In genomic region chr4:117587447-117587846, GRCm38 (mm10) we compare ENCODE assay signal across 13 mouse cellular contexts. TPM values are rescaled to one million over a fixed set of nuclear protein-coding genes. Genes with fewer than 3 reads are reported as not detected.
DNase-seq lines count a peak whose midpoint lies in the region; ATAC-seq and TF ChIP-seq lines count a peak whose summit lies in the region.
"Had no signal": no experiment of that assay in that cellular context is flagged by ENCODE, and none has a peak within 500 bp of the region (broad histone marks: within the 10 kb centered on the region; RNA-seq: fewer than 3 reads in every experiment).

No protein-coding gene starts in this region.

- H3K9ac ChIP-seq in lung, postnatal 0 days (replicated peaks; ENCODE audit: low read depth): no peak overlapping the region
- H3K9ac ChIP-seq: embryonic facial prominence, embryonic 15.5 days; neural tube, embryonic 13.5 days had no signal

- H3K4me1 ChIP-seq in lung, postnatal 0 days (ENCODE audit: insufficient read depth, low read depth, low read length): no peaks in the 10 kb centered on the region

- H3K36me3 ChIP-seq in lung, postnatal 0 days (ENCODE audit: insufficient read depth, low read length): no peaks in the 10 kb centered on the region; the same call in 1 of the 2 replicates

- H3K27me3 ChIP-seq in lung, postnatal 0 days (replicated peaks; ENCODE audit: insufficient read depth, low read length): no peaks in the 10 kb centered on the region
- H3K27me3 ChIP-seq: embryonic facial prominence, embryonic 15.5 days; Patski had no signal

- no peaks in the 10 kb centered on the region for H3K9me3 ChIP-seq in lung, postnatal 0 days (ENCODE audit: low read length)
- H3K9me3 ChIP-seq: embryonic facial prominence, embryonic 15.5 days; neural tube, embryonic 13.5 days had no signal

- TF ChIP-seq EP300 in lung, postnatal 0 days (IDR thresholded peaks at IDR 0.05): no peak

- no peak overlapping the region for H3K4me2 ChIP-seq in lung, postnatal 0 days (replicated peaks; ENCODE audit: low read depth, low read length)
- H3K4me2 ChIP-seq: embryonic facial prominence, embryonic 15.5 days; neural tube, embryonic 13.5 days had no signal

- ATAC-seq in cerebellum, adult (ENCODE audit: insufficient number of reproducible peaks, low FRiP score, low TSS enrichment): no peak
- ATAC-seq in common myeloid progenitor, adult 5-6 weeks (replicated peaks; ENCODE audit: low read depth, poor library complexity, severe bottlenecking): 0 out of 2 replicates have a peak, but pooled peaks have one; percentile 42
- peak; percentile 46; the same call in 1 of the 2 replicates for ATAC-seq in lung, postnatal 0 days
- ATAC-seq: Patski had no signal

- no peak overlapping the region for H3K27ac ChIP-seq in lung, postnatal 0 days (ENCODE audit: low read length)
- H3K27ac ChIP-seq: embryonic facial prominence, embryonic 15.5 days; macrophage; neural tube, embryonic 13.5 days had no signal

- H3K4me3 ChIP-seq in lung, postnatal 0 days (ENCODE audit: low read depth, low read length): no peak overlapping the region
- H3K4me3 ChIP-seq: embryonic facial prominence, embryonic 15.5 days; neural tube, embryonic 13.5 days had no signal

- DNase-seq in cerebellum, postnatal 14 days: peak; percentile 18 to 44
- DNase-seq in kidney, postnatal 10 days: peak; percentile 45
- DNase-seq in kidney, adult 11 months: no peak
- peak; percentile 29 for DNase-seq in lung, postnatal 0 days (ENCODE audit: low spot score)
- DNase-seq in spleen, postnatal 14 days (ENCODE audit: low spot score in 2 of 2): no peak
- DNase-seq in gastrocnemius, adult 18-20 months (ENCODE audit: low spot score): no peak
- DNase-seq: kidney, adult 8-10 months had no signal

- 45% methylated on average over 4 of the region's 4 CpGs for WGBS in lung, postnatal 0 days

- TF ChIP-seq CTCF in lung, postnatal 0 days (IDR thresholded peaks at IDR 0.05): peak; percentile 61

RNA-seq across cellular contexts. Expression of gene Eri3, which starts 37.3 kb away (rescaled TPM):
- total RNA-seq in common myeloid progenitor, adult 5-6 weeks (2017): 27.1 and 37.4 TPM in 2 replicates
- 75.1 and 79.3 TPM in 2 replicates for polyA plus RNA-seq in lung, postnatal 0 days (2015; fragmentation: Nextera tagmentation; extraction: Ambion mirVana)
- total RNA-seq in gastrocnemius, adult 18-20 months (2021): 100 to 1,000 TPM in 1 of 2 experiments, 10 to 100 TPM in 1; 92.1 to 105 TPM

Comparison
In these comparisons a context has a peak if more than half of its experiments do, and no peak if none do; other contexts are left out.
1. DNase-seq: peak in cerebellum, postnatal 14 days (2 of 2), kidney, postnatal 10 days (single experiment) and lung, postnatal 0 days (single experiment); none in kidney, adult 11 months (single experiment), spleen, postnatal 14 days (0 of 2) and gastrocnemius, adult 18-20 months (single experiment).